Mouse (Mus musculus) spleen, postnatal 36 days (tissue): ENCODE measurements around the gene Nostrin.

Experiments used
- DNase-seq, 2 experiments: peaks; one replicate each; pipeline ENCODE4 v3.0.0; 2022; ENCODE audit warnings: low spot score in 2 of 2, mixed read lengths in 1 of 2

Nostrin gene

DNA sequence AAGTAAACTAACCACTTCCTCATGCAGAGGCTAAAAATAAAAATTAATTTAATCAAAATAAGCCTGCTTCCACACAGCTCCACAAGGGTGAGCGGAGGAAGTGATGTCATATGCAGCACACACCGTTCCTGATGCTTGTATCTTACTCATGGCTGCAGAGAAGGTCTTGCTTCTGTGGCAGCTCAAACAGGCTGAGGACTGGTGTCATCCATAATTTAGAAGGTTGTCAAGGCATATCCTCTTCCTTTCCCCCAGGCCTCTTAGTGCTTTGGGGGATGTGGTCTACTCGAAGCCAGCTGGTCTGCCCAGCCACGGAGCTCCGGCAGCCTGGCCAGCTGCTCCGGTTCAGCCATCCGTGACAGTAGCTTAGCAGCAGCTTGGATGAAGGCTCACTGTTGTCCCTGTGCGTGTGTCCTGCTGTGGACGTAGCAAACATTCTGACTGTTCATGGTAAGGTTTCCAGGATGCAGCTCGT lies 6.6 kb upstream of the Nostrin start:
- no peak for DNase-seq

- no peak for DNase-seq
These were observed 6.0 kb upstream of the Nostrin start for GRCm38 (mm10) chr2:69129425-69130210.

DNA sequence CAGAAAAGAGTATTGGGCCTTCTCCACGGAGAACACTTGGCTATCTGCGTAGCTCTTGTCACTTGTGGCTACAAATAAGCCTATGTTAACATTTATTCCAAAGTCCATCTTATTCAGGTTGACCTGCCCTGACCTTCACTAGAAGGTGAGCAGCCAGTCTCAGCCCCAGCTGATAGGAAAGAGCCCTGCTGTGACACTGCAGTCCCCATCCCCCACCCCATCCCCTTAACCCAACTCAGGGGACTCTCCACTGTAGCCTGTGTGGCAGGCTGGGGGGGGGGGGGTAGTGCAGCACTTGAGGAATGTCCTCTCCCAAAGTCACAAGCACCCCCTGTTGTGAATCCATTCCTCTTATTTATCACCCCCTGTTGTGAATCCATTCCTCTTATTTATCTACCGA lies 3.6 kb upstream of the Nostrin start:
- DNase-seq = no peak

DNA sequence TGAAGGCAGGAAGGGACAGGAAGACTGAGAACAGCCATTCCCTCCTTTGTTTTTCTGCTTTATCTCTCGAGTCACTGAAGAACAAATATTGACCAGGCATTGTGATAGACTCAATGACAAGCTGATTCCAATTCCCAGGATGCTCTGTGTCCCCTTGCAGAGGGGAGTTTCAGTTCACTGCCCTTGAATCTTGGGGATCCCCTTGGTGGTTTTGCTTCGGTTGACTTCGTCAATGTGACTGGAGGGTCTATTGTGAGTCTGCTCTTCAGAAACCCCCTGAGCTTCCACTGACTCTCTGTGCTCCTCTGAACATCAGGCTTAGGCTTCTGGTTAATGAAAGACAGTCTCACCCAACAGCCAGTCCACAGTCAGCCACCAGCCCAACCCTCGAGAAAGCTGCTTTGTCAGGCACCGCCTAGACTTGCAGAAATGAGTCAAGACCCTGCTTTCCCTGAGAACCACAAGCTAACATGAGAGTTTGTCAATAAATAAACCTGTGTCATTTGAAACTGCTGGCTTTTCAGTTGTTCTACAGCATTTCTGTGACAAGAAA lies 3.0 kb upstream of the Nostrin start:
- DNase-seq = no peak

- no peak for DNase-seq
These were observed 1.4 kb upstream of the Nostrin start for GRCm38 (mm10) chr2:69134186-69134585.

GRCm38 (mm10) chr2:69134937-69135336 lies 663 bp upstream of the Nostrin start:
- DNase-seq = no peak

DNA sequence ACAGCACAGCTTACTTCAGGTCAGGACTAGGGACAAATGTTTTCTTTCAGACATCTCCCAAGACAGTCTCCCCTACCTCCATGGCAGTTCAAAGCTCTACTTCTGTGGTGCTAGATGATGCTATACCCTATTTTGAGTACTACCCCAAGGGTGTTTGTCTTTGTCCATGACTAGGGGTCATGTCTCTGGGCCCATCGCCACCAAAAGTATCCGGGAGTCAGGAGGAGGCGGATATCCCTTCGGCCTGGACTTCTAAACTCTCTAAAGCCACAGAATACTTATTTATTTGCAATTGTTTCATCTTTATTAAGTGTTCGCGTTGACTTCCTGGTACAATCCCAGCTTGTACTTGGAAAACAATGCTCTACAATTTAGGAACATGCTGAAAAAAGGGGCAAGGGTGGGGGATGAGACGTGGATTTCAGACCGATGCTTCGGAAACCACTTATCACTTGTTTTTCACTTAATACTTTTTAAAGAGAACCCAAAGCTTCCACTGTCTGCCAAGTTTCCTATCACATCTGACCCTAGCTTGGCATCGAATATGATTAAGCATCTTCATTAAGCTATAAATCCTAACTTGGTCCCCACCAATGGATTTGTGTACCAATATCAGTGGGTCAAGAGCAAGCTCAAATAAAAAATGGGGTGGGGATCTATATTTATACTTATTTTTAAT lies 1.9 kb downstream of the Nostrin start:
- DNase-seq = no peak

DNA sequence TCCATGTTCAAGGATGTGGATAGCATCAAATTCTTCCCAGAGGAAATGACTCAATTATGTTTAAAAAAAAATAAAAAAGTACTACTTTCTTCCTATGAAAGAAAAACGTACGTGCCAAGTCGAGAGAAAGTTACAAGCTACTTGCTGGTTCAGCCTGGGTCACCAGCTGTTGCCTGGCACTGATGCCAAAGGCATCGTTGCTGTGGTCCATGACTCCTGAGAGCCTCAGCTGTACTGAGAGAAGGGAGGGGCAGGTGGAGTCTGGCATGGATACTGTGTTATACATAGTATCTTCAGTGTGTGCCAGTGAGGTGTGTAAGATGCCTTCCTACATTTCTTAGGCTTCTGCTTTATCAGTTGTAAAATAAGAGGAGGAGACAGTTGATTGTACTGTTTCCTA lies 3.2 kb downstream of the Nostrin start:
- no peak for DNase-seq

- DNase-seq = no peak
These were observed 4.6 kb downstream of the Nostrin start for GRCm38 (mm10) chr2:69140215-69140614.

GRCm38 (mm10) chr2:69140816-69141215 lies 5.2 kb downstream of the Nostrin start:
- no peak for DNase-seq

GRCm38 (mm10) chr2:69148691-69149090 lies 13.1 kb downstream of the Nostrin start:
- DNase-seq = no peak

- no peak for DNase-seq
These were observed 13.6 kb downstream of the Nostrin start for GRCm38 (mm10) chr2:69149154-69149553.

GRCm38 (mm10) chr2:69150841-69151240 lies 15.2 kb downstream of the Nostrin start:
- DNase-seq = no peak

GRCm38 (mm10) chr2:69155861-69156260 lies 20.3 kb downstream of the Nostrin start:
- no peak for DNase-seq

GRCm38 (mm10) chr2:69156283-69156682 lies 20.7 kb downstream of the Nostrin start:
- no peak for DNase-seq

DNA sequence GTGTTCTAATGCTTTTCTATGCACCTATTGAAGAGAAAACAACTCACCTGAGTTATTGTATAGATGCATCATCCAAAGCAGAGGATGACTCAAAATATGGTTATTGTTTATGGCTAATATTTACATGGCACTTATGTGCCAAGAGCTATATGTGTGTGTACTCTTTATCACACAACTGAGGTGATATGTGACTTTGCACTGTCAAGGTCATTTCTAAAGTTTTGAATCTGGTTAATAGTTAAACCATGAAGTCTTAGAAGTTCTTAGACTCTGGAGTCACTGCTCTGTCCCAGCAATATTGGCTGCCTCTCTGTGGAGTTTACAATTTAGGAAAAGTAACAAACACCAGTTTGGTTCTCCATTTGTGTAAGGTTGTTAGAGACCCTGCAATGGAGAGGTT lies 23.3 kb downstream of the Nostrin start:
- DNase-seq = no peak

DNA sequence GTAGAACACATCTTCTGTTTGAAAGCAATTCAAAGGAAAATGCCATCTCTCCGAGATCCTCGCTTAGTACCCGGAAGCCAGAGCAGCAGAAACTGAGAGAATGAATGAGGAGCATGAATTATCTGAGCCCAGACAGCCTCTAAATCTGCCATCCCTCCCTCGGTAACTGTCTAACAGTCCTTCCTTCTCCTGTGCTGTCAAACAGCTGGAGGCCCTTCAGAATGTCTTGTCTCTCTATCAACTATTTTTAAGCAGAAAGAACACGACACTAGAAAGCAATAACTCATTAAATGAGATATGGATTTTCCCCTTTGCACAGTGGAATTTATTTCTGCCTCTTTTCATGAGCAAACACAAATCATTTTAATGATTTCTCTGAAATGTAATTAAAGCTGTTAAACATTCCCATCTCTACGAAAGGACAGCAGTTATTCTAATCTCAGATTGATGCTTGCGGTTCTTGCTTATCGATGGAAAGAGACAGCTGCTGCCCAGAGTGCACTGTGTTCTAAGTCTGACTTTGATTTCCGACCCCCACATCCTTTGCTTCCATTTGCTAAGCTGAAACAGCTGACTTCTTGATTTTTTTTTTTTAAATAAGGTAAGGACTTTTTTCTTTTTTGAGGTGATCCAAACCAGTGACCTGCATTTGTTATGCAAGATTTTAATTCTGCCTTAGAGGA lies 34.9 kb downstream of the Nostrin start:
- DNase-seq = no peak

DNA sequence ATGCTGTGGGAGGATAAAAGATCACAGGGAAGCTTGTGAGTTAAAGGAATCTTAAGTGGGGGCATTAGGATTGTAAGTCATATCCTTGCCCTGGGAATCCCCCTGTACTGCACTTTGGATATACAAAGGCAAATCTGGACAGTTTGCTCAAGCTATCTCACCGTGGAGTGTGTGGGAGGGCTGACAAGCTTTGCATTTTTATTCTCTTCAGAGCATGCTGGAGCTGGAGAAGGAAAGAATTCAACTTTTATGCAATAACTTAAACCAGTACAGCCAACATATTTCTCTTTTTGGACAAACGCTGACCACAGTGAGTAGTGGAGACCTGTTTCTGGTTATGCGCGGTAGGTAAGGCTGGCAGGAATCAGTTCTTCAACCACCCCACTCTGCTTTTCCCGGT lies 39.7 kb downstream of the Nostrin start:
- DNase-seq = no peak

DNA sequence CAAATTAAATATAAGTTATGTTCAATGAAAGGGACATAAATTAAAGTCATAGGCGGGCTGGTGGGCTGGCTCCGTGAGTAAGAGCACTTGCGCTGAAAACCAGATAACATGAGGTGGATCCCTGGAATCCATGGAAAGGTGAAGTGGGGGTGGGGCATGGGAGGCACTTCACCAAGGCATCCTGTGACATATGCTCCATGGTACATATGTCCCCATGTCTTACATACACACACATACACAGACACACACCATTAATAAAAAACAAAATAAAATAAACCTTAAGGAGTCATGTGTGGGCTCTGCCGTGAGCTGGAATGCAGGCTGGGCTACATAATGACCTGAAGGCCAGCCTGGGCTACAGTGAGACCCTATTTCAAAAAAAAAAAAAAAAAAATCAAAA lies 44.1 kb downstream of the Nostrin start:
- no peak for DNase-seq

DNA sequence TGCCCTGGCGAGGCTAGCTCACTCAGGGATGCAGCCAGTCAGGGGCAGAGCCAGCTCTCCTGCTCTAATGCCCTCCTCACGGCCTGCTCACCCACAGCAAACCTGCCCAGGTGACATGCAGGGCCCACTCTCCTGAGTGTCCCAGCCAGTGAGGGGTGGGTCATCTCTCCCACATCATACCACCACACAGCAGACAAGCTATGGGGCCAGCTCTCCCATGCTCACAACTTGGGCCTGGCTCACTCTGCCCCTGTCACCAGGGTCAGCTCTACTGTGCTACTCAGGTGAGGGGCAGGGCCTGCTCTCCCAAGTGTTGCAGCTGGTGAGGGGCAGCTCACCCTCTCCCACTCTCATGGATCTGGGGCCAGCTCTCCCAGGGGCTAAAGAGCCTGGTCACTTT lies 52.4 kb downstream of the Nostrin start:
- DNase-seq = no peak

DNA sequence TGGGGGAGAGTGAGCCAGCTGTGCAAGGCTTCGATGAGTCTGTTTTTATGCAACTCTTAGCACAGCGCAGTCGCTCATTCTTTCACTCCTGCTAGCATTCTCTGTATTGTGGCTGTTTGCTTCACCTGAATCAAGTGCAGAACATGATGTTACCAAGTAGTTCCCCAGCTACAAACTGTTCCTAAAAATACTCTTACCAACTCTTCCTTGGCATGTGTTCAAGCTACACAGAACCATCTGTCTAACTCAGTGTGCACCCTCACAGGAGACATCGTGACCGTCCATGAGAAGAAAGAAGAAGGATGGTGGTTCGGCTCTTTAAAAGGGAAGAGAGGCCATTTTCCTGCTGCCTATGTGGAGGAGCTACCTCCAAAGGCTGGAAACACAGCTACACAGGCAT lies 53.1 kb downstream of the Nostrin start:
- no peak for DNase-seq

DNA sequence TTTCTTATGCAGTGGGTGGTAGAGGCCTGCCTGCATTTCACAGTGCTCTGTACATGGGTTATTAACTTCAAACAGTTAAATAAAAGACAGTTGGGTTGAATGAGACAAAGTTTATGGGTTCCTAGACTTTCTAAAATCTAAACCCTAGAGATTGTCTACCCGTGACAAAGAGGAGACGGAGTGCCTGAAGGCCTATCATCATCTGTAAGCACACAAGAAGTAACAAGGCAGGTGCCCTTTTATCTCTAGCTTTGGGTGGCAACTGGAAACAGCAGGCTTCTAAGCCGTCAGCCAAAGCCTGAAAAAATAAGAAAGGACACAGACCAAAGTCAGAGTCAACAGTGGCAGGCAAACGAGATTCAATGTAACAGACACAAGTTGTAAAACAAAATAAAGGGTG lies 53.6 kb downstream of the Nostrin start:
- DNase-seq = no peak
